Mouse (Mus musculus) C2C12 (cell line): ENCODE results near the gene Neu2.

Experiments used
- CEBPB ChIP-seq: IDR thresholded peaks from one replicate; pipeline ENCODE4 v1.6.1; 2011; ENCODE audit warnings: low read depth, mild to moderate bottlenecking, control low read depth, moderate library complexity
- CTCF ChIP-seq: IDR thresholded peaks from one replicate; pipeline ENCODE4 v1.5.1; 2011; ENCODE audit not compliant: control insufficient read depth, insufficient read depth, insufficient read length
- FOSL1 ChIP-seq: IDR thresholded peaks from one replicate; pipeline ENCODE4 v1.8.0; 2011; ENCODE audit warnings: mild to moderate bottlenecking, low read length; ENCODE audit not compliant: poor library complexity, insufficient read depth, severe bottlenecking
- MAX ChIP-seq: IDR thresholded peaks from one replicate; pipeline ENCODE4 v1.6.1; 2011; ENCODE audit warnings: mild to moderate bottlenecking, control low read depth
- MYOD1 ChIP-seq: IDR thresholded peaks from one replicate; pipeline ENCODE4 v1.6.1; 2011; ENCODE audit warnings: low read depth; ENCODE audit not compliant: control insufficient read depth, insufficient read length
- MYOG ChIP-seq: IDR thresholded peaks from one replicate; pipeline ENCODE4 v1.6.1; 2011; ENCODE audit not compliant: control insufficient read depth, insufficient read length; ENCODE audit errors: extremely low read depth
- USF1 ChIP-seq: IDR thresholded peaks from one replicate; pipeline ENCODE4 v1.6.1; 2011; ENCODE audit warnings: low read depth, mild to moderate bottlenecking, control low read depth, moderate library complexity

GRCm38 (mm10) chr1:87568398-87568797 lies 58.7 kb downstream of the Neu2 start:
- peak; percentile 22 for TF ChIP-seq CTCF
- TF ChIP-seq MYOG: no peak
- no peak for TF ChIP-seq MYOD1
- no peak for TF ChIP-seq USF1
- no peak for TF ChIP-seq CEBPB
- TF ChIP-seq MAX: no peak
- no peak for TF ChIP-seq FOSL1
